Mouse (Mus musculus) liver, adult 2 months (tissue): ENCODE measurements around the gene Cdc25a. TPM values are rescaled to one million over a fixed set of nuclear protein-coding genes. Genes with fewer than 3 reads are reported as not detected.

ENCODE experiments used
- DNase-seq: peaks from one replicate; pipeline ENCODE4 v3.0.0-alpha.2; 2011; ENCODE audit warnings: low read depth, low spot score; ENCODE audit errors: extremely low read depth
- H3K27ac ChIP-seq: fragments of 200-500 bp; replicated peaks from 2 replicates; pipeline ENCODE4 v1.5.1; 2012; ENCODE audit warnings: low read depth, mild to moderate bottlenecking, control low read depth, inconsistent platforms, low read length; ENCODE audit not compliant: insufficient read depth
- H3K27me3 ChIP-seq: fragments of 200-500 bp; 2 replicates; pipeline ENCODE4 v1.6.1; 2012; ENCODE audit warnings: mild to moderate bottlenecking, moderate library complexity, low read length, inconsistent platforms; ENCODE audit not compliant: control insufficient read depth, insufficient read depth
- H3K36me3 ChIP-seq: fragments of 200-500 bp; 2 replicates; pipeline ENCODE4 v1.6.1; 2012; ENCODE audit warnings: low read length, inconsistent platforms; ENCODE audit not compliant: control insufficient read depth, insufficient read depth
- H3K4me1 ChIP-seq: fragments of 200-500 bp; 2 replicates; pipeline ENCODE4 v1.6.1; 2011; ENCODE audit warnings: low read length; ENCODE audit not compliant: control insufficient read depth, insufficient read depth
- H3K4me3 ChIP-seq: fragments of 200-500 bp; 2 replicates; pipeline ENCODE4 v1.5.1; 2011; ENCODE audit warnings: low read depth, mild to moderate bottlenecking, control low read depth, low read length, moderate library complexity; ENCODE audit not compliant: insufficient read depth
- H3K79me2 ChIP-seq: fragments of 200-500 bp; 2 replicates; pipeline ENCODE4 v1.6.1; 2012; ENCODE audit warnings: inconsistent platforms, mild to moderate bottlenecking, low read length, moderate library complexity; ENCODE audit not compliant: control insufficient read depth, insufficient read depth
- H3K9ac ChIP-seq: fragments of 200-500 bp; 2 replicates; pipeline ENCODE4 v1.6.1; 2012; ENCODE audit warnings: low read depth, mild to moderate bottlenecking, control low read depth, inconsistent platforms, low read length
- CTCF ChIP-seq: fragments of 200-500 bp; IDR thresholded peaks from 2 replicates; pipeline ENCODE4 v1.5.1; 2011; ENCODE audit warnings: low read depth, low read length, control low read depth
- POLR2A ChIP-seq: fragments of 200-500 bp; IDR thresholded peaks from 2 replicates; pipeline ENCODE4 v1.6.1; 2011; ENCODE audit warnings: low read length, control low read depth; ENCODE audit not compliant: insufficient read depth; ENCODE audit errors: extremely low read depth
- WGBS: fragments of 180-500 bp; shearing (Covaris S2); methylation state at CpG from one replicate; pipeline ENCODE4 v1.1.7; 2018; 5-methylcytosine and 5-hydroxymethylcytosine counted together
- polyA plus RNA-seq: library from polyadenylated mRNA; depleted of rRNA; stranded (reverse); fragments of >200 nt; gene quantifications from 2 replicates; pipeline ENCODE4 v1.2.3, GENCODE M21; 2012
- total RNA-seq: library from RNA; depleted of rRNA; stranded (reverse); fragments of >200 nt; gene quantifications from 2 replicates; pipeline ENCODE4 v1.2.3, GENCODE M21; 2014

The Cdc25a gene
- total and polyA plus RNA-seq, 2 experiments, result 0.87 to 0.92 TPM

GRCm38 (mm10) chr9:109902246-109902645 is 26.9 kb downstream of the Cdc25a start:
- Histone ChIP-seq H3K36me3 (no peaks in the 10 kb centered on the region), H3K4me3 (no peak overlapping the region), H3K79me2 (no peaks in the 10 kb centered on the region), H3K9ac (no peak overlapping the region), H3K4me1 (peaks cover 5% of the 10 kb centered on the region), H3K27ac (no peak overlapping the region), H3K27me3 (no peaks in the 10 kb centered on the region)
- DNase-seq, result no peak
- WGBS, result 84% methylated on average over 4 of the region's 4 CpGs
- TF ChIP-seq POLR2A (no peak), CTCF (no peak)

- Histone ChIP-seq H3K36me3 (no peaks in the 10 kb centered on the region), H3K4me1 (peaks cover 5% of the 10 kb centered on the region), H3K27ac (no peak overlapping the region), H3K4me3 (no peak overlapping the region), H3K27me3 (no peaks in the 10 kb centered on the region), H3K9ac (no peak overlapping the region), H3K79me2 (no peaks in the 10 kb centered on the region)
- DNase-seq, result no peak
- 86% methylated on average over 5 of the region's 5 CpGs for WGBS
- TF ChIP-seq POLR2A, result no peak
- TF ChIP-seq CTCF, result no peak
These were observed 27.4 kb downstream of the Cdc25a start for GRCm38 (mm10) chr9:109902740-109903139.

GRCm38 (mm10) chr9:109907300-109907699 is 31.9 kb downstream of the Cdc25a start:
- WGBS, result 81% methylated on average over 8 of the region's 8 CpGs
- Histone ChIP-seq H3K9ac (no peak overlapping the region), H3K79me2 (no peaks in the 10 kb centered on the region), H3K27me3 (no peaks in the 10 kb centered on the region), H3K36me3 (no peaks in the 10 kb centered on the region), H3K27ac (no peak overlapping the region), H3K4me3 (no peak overlapping the region), H3K4me1 (no peaks in the 10 kb centered on the region)
- TF ChIP-seq CTCF (no peak), POLR2A (no peak)
- no peak for DNase-seq

GRCm38 (mm10) chr9:109907774-109908465 is 32.5 kb downstream of the Cdc25a start:
- no peak overlapping the region for H3K9ac ChIP-seq
- DNase-seq, result no peak
- no peak for TF ChIP-seq POLR2A
- TF ChIP-seq CTCF, result no peak
- H3K4me1 ChIP-seq, result no peaks in the 10 kb centered on the region
- H3K27me3 ChIP-seq, result no peaks in the 10 kb centered on the region
- H3K36me3 ChIP-seq, result no peaks in the 10 kb centered on the region
- no peak overlapping the region for H3K4me3 ChIP-seq
- H3K27ac ChIP-seq, result no peak overlapping the region
- WGBS, result 87% methylated on average over 6 of the region's 6 CpGs
- no peaks in the 10 kb centered on the region for H3K79me2 ChIP-seq

GRCm38 (mm10) chr9:109909102-109909501 is 33.7 kb downstream of the Cdc25a start:
- H3K79me2 ChIP-seq, result no peaks in the 10 kb centered on the region
- TF ChIP-seq CTCF (no peak), POLR2A (no peak)
- DNase-seq, result no peak
- H3K9ac ChIP-seq, result no peak overlapping the region
- H3K27ac ChIP-seq, result no peak overlapping the region
- H3K36me3 ChIP-seq, result no peaks in the 10 kb centered on the region
- H3K4me1 ChIP-seq, result no peaks in the 10 kb centered on the region
- no peaks in the 10 kb centered on the region for H3K27me3 ChIP-seq
- H3K4me3 ChIP-seq, result no peak overlapping the region
- WGBS, result 87% methylated on average over 8 of the region's 8 CpGs

- Histone ChIP-seq H3K27ac (no peak overlapping the region), H3K4me1 (no peaks in the 10 kb centered on the region), H3K36me3 (no peaks in the 10 kb centered on the region), H3K9ac (no peak overlapping the region), H3K4me3 (no peak overlapping the region), H3K79me2 (no peaks in the 10 kb centered on the region), H3K27me3 (no peaks in the 10 kb centered on the region)
- no peak for TF ChIP-seq CTCF
- no peak for TF ChIP-seq POLR2A
- WGBS, result 95% methylated on average over 4 of the region's 4 CpGs
- DNase-seq, result no peak
These were observed 34.5 kb downstream of the Cdc25a start for GRCm38 (mm10) chr9:109909926-109910325.
